Comparison of ENCODE assay signal across 15 mouse cellular contexts in genomic region chr10:99458047-99458446, GRCm38 (mm10).
DNase-seq lines count a peak whose midpoint lies in the region; ATAC-seq and TF ChIP-seq lines count a peak whose summit lies in the region.
"Had no signal": no experiment of that assay in that cellular context is flagged by ENCODE, and none has a peak within 500 bp of the region (broad histone marks: within the 10 kb centered on the region; RNA-seq: fewer than 3 reads in every experiment).

No protein-coding gene starts in this region.

- H3K9ac ChIP-seq in embryonic facial prominence, embryonic 14.5 days (ENCODE audit: low read depth, low read length) = no peak overlapping the region
- H3K9ac ChIP-seq: forebrain, embryonic 13.5 days; hindbrain, embryonic 15.5 days had no signal

- H3K36me3 ChIP-seq in embryonic facial prominence, embryonic 14.5 days (ENCODE audit: control insufficient read depth, insufficient read depth, low read length) = no peaks in the 10 kb centered on the region
- no peaks in the 10 kb centered on the region for H3K36me3 ChIP-seq in embryonic facial prominence, embryonic 10.5 days (replicated peaks)
- H3K36me3 ChIP-seq: hindbrain, embryonic 15.5 days; limb, embryonic 10.5 days had no signal

- no peak overlapping the region for H3K27ac ChIP-seq in embryonic facial prominence, embryonic 14.5 days (replicated peaks; ENCODE audit: low read depth, low read length)
- no peak overlapping the region for H3K27ac ChIP-seq in embryonic facial prominence, embryonic 10.5 days (replicated peaks)
- H3K27ac ChIP-seq in left cerebral cortex, adult 2 months = peak overlapping the region; percentile 47; the same call in 1 of the 2 replicates
- H3K27ac ChIP-seq: forebrain, embryonic 13.5 days; hindbrain, embryonic 15.5 days; limb, embryonic 10.5 days had no signal

- intact Hi-C loops in left cerebral cortex, adult 2 months (cut with DNase I) = no loop called here
- intact Hi-C loops in left cerebral cortex, postnatal 10 days (cut with DNase I) = no loop called here

- no peaks in the 10 kb centered on the region for H3K4me1 ChIP-seq in embryonic facial prominence, embryonic 14.5 days (ENCODE audit: control insufficient read depth, insufficient read depth, low read length)
- peaks cover 33% of the 10 kb centered on the region for H3K4me1 ChIP-seq in embryonic facial prominence, embryonic 10.5 days

- WGBS in embryonic facial prominence, embryonic 14.5 days = 66% methylated on average over 3 of the region's 3 CpGs
- 81% methylated on average over 3 of the region's 3 CpGs for WGBS in embryonic facial prominence, embryonic 10.5 days

- H3K4me3 ChIP-seq in embryonic facial prominence, embryonic 14.5 days (ENCODE audit: low read depth, low read length) = no peak overlapping the region
- H3K4me3 ChIP-seq in embryonic facial prominence, embryonic 10.5 days = no peak overlapping the region
- no peak overlapping the region for H3K4me3 ChIP-seq in left cerebral cortex, adult 2 months
- H3K4me3 ChIP-seq: forebrain, embryonic 13.5 days; hindbrain, embryonic 15.5 days; layer of hippocampus, adult 2 months; limb, embryonic 10.5 days had no signal

- no peak for ATAC-seq in embryonic facial prominence, embryonic 14.5 days (ENCODE audit: low read depth)
- ATAC-seq: forebrain, embryonic 13.5 days had no signal

- no peaks in the 10 kb centered on the region for H3K27me3 ChIP-seq in embryonic facial prominence, embryonic 14.5 days (replicated peaks; ENCODE audit: control insufficient read depth, insufficient read depth, low read length)
- peaks cover 3% of the 10 kb centered on the region; the same call in 1 of the 2 replicates for H3K27me3 ChIP-seq in embryonic facial prominence, embryonic 10.5 days (replicated peaks; ENCODE audit: low read depth, poor library complexity, severe bottlenecking)
- H3K27me3 ChIP-seq: forebrain, embryonic 13.5 days had no signal

- no peaks in the 10 kb centered on the region for H3K9me3 ChIP-seq in embryonic facial prominence, embryonic 14.5 days (ENCODE audit: control insufficient read depth, low read length)
- no peaks in the 10 kb centered on the region for H3K9me3 ChIP-seq in embryonic facial prominence, embryonic 10.5 days
- H3K9me3 ChIP-seq: forebrain, embryonic 13.5 days; hindbrain, embryonic 15.5 days; limb, embryonic 10.5 days had no signal

- H3K4me2 ChIP-seq in embryonic facial prominence, embryonic 14.5 days (ENCODE audit: low read depth, low read length) = no peak overlapping the region
- H3K4me2 ChIP-seq: forebrain, embryonic 13.5 days; hindbrain, embryonic 15.5 days; midbrain, embryonic 11.5 days had no signal

- TF ChIP-seq CTCF in left cerebral cortex, adult 2 months (IDR thresholded peaks at IDR 0.05) = no peak

- DNase-seq in embryonic facial prominence, embryonic 14.5 days (ENCODE audit: low spot score) = peak; percentile 39
- no peak for DNase-seq in embryonic facial prominence, embryonic 10.5 days (ENCODE audit: low spot score)
- no peak for DNase-seq in left cerebral cortex, adult 2 months (ENCODE audit: extremely low spot score in 1 of 2, low spot score in 2 of 2)
- DNase-seq in left cerebral cortex, postnatal 10 days (ENCODE audit: extremely low spot score in 1 of 2, low spot score in 2 of 2) = no peak
- peak; percentile 46 for DNase-seq in kidney, adult 9 months
- DNase-seq in thymus, postnatal 0 days (ENCODE audit: low spot score) = peak; percentile 46
- no peak for DNase-seq in cerebellum, postnatal 14 days
- DNase-seq in frontal cortex, postnatal 14 days (ENCODE audit: low spot score in 2 of 2) = no peak
- DNase-seq: cerebellum, adult 18-20 months; gastrocnemius, postnatal 25 days had no signal

Comparison
In these comparisons a context has a peak if more than half of its experiments do, and no peak if none do; other contexts are left out.
1. DNase-seq: peak in embryonic facial prominence, embryonic 14.5 days (single experiment), kidney, adult 9 months (single experiment) and thymus, postnatal 0 days (single experiment); none in embryonic facial prominence, embryonic 10.5 days (single experiment), left cerebral cortex, adult 2 months (0 of 2), left cerebral cortex, postnatal 10 days (0 of 2), cerebellum, postnatal 14 days (0 of 2) and frontal cortex, postnatal 14 days (0 of 2).